Mouse (Mus musculus) bone marrow, adult 2 months (tissue): ENCODE data around the gene Ap1m2.

Experiments used
- CTCF ChIP-seq: fragments of 200-500 bp; IDR thresholded peaks from 2 replicates; pipeline ENCODE4 v1.5.1; 2011; ENCODE audit warnings: low read length, control low read depth; ENCODE audit not compliant: control insufficient read depth, insufficient read depth
- POLR2A ChIP-seq: fragments of 200-500 bp; IDR thresholded peaks from 2 replicates; pipeline ENCODE4 v1.6.1; 2011; ENCODE audit warnings: low read depth, mild to moderate bottlenecking, control low read depth, low read length, borderline replicate concordance; ENCODE audit not compliant: control insufficient read depth

GRCm38 (mm10) chr9:21290589-21290988 lies 21.5 kb downstream of the Ap1m2 start:
- no peak for TF ChIP-seq CTCF
- no peak for TF ChIP-seq POLR2A
